Mouse (Mus musculus): ENCODE results near the gene Rhbdd3. TPM values are rescaled to one million over a fixed set of nuclear protein-coding genes. Genes with fewer than 3 reads are reported as not detected.

Gene Rhbdd3
- polyA plus RNA-seq (2014; fragmentation: Nextera tagmentation; extraction: Ambion mirVana) = 21.4 and 23.8 TPM in 2 replicates

GRCm38 (mm10) chr11:5098736-5099542, at the start of gene Rhbdd3, which contains the start of gene Ewsr1:
Gene Rhbdd3, plus strand, starts transcription at chr11:5098926.
Gene Ewsr1, minus strand, starts transcription at chr11:5099266.
- H3K9ac ChIP-seq (ENCODE audit: low read length) = peak within 1 kb of the TSS; percentile 93
- DNase-seq (ENCODE audit: low spot score) (peak; percentile 98), ATAC-seq (ENCODE audit: insufficient read depth, low FRiP score, low TSS enrichment) (peak; percentile 87)
- H3K36me3 ChIP-seq (ENCODE audit: control insufficient read depth, insufficient read depth, low read length) = no peaks in the 10 kb centered on the region; the same call in none of the 2 replicates
- H3K9me3 ChIP-seq (ENCODE audit: control insufficient read depth, low read length) = no peaks in the 10 kb centered on the region
- peak within 1 kb of the TSS; percentile 90 for H3K27ac ChIP-seq (ENCODE audit: low read depth, low read length)
- H3K4me2 ChIP-seq (ENCODE audit: low read depth) = peak within 1 kb of the TSS; percentile 89
- peaks cover 10% of the 10 kb centered on the region for H3K4me1 ChIP-seq (ENCODE audit: control insufficient read depth, insufficient read depth, low read length)
- H3K4me3 ChIP-seq (ENCODE audit: low read depth, low read length) = peak within 1 kb of the TSS; percentile 90
- no peaks in the 10 kb centered on the region for H3K27me3 ChIP-seq (ENCODE audit: control insufficient read depth, insufficient read depth, low read length)
- WGBS = under 1% methylated on average over 90 of the region's 92 CpGs

DNA sequence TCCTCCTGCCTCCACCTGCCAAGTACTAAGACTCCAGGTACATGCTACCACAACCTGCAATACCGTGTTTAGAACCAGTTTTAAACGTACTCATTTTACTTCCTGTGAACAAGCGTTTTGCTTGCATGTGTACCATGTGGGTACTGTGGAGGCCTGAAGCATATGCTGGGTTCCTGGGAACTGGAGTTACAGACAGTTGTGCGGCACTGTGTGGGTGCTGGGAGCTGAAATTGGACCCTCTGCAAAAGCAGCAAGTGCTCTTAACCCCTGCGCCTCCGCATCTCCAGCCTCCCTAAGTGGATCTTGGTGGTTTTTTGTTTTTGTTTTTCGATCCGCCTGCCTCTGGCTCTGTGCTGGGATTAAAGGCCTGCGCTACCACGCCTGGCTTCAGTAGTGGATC, 47.1 kb upstream of the Rhbdd3 start:
- H3K4me2 ChIP-seq (ENCODE audit: low read depth) = no peak overlapping the region
- no peak overlapping the region for H3K4me3 ChIP-seq (ENCODE audit: low read depth, low read length)
- no peaks in the 10 kb centered on the region for H3K36me3 ChIP-seq (ENCODE audit: control insufficient read depth, insufficient read depth, low read length)
- H3K4me1 ChIP-seq (ENCODE audit: control insufficient read depth, insufficient read depth, low read length) = no peaks in the 10 kb centered on the region
- no peak overlapping the region for H3K27ac ChIP-seq (ENCODE audit: low read depth, low read length)
- DNase-seq (ENCODE audit: low spot score) (no peak), ATAC-seq (ENCODE audit: insufficient read depth, low FRiP score, low TSS enrichment) (no peak)
- no peak overlapping the region for H3K9ac ChIP-seq (ENCODE audit: low read length)
- H3K27me3 ChIP-seq (ENCODE audit: control insufficient read depth, insufficient read depth, low read length) = peaks cover 16% of the 10 kb centered on the region
- 85% methylated on average over 10 of the region's 10 CpGs for WGBS
- H3K9me3 ChIP-seq (ENCODE audit: control insufficient read depth, low read length) = no peaks in the 10 kb centered on the region

DNA sequence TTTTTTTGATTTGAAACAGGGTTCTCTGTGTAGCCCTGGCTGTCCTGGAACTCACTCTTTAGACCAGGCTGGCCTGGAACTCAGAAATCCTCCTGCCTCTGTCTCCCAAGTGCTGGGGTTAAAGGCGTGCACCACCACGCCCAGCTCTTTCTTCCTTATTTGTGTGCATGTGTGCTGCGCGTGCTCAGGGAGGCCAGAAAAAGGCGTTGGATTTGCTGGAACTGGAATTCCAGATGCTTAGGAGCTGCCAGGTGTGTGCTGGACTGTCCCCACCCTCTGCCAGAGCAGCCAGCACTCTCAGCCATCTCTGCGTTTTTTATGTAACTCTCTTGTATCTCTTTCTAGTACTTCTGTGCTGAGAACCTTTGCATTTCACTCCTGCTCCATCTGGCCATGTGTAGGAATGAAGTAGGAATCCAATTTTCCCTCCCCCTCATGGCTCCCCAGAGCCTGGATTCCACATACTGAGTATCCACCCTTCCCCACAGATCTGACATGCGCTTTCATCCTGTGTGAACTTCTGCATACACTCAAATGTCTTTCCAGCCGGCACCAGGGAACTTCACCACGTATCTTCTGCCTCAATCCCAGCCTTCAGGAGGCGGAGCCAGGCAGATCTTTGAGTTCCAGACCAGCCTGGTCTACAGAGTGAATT, 46.4 kb upstream of the Rhbdd3 start:
- ATAC-seq (ENCODE audit: insufficient read depth, low FRiP score, low TSS enrichment) (no peak), DNase-seq (ENCODE audit: low spot score) (no peak)
- Histone ChIP-seq H3K27me3 (ENCODE audit: control insufficient read depth, insufficient read depth, low read length) (peaks cover 23% of the 10 kb centered on the region), H3K9ac (ENCODE audit: low read length) (no peak overlapping the region), H3K36me3 (ENCODE audit: control insufficient read depth, insufficient read depth, low read length) (no peaks in the 10 kb centered on the region), H3K9me3 (ENCODE audit: control insufficient read depth, low read length) (no peaks in the 10 kb centered on the region), H3K27ac (ENCODE audit: low read depth, low read length) (no peak overlapping the region), H3K4me3 (ENCODE audit: low read depth, low read length) (no peak overlapping the region), H3K4me2 (ENCODE audit: low read depth) (no peak overlapping the region), H3K4me1 (ENCODE audit: control insufficient read depth, insufficient read depth, low read length) (no peaks in the 10 kb centered on the region)
- 72% methylated on average over 10 of the region's 10 CpGs for WGBS

DNA sequence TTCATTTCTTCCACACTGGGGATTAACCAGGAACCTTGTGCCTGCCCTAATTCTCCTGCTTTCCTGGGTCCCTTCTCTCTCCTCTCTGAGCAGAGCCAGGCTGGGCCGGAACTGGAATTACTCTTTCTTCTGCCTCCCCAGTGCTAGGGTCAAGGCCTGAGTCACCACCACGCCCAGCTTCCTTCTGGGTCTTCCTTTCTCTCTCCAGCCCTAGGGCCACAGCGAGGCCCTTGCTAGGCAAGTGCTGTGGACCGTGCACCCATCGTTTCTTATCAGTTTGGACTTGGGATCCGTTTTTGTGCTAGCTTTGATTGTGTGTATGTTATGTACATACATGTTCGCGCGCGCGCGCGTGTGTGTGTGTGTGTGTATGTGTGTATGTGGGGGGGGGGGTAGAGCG, 44.6 kb upstream of the Rhbdd3 start:
- Histone ChIP-seq H3K9me3 (ENCODE audit: control insufficient read depth, low read length) (no peaks in the 10 kb centered on the region), H3K9ac (ENCODE audit: low read length) (no peak overlapping the region), H3K4me3 (ENCODE audit: low read depth, low read length) (no peak overlapping the region), H3K27ac (ENCODE audit: low read depth, low read length) (no peak overlapping the region), H3K27me3 (ENCODE audit: control insufficient read depth, insufficient read depth, low read length) (peaks cover 39% of the 10 kb centered on the region), H3K36me3 (ENCODE audit: control insufficient read depth, insufficient read depth, low read length) (no peaks in the 10 kb centered on the region), H3K4me1 (ENCODE audit: control insufficient read depth, insufficient read depth, low read length) (peaks cover 5% of the 10 kb centered on the region; the same call in 1 of the 2 replicates), H3K4me2 (ENCODE audit: low read depth) (no peak overlapping the region)
- ATAC-seq (ENCODE audit: insufficient read depth, low FRiP score, low TSS enrichment) = no peak
- 89% methylated on average over 14 of the region's 14 CpGs for WGBS
- no peak for DNase-seq (ENCODE audit: low spot score)

DNA sequence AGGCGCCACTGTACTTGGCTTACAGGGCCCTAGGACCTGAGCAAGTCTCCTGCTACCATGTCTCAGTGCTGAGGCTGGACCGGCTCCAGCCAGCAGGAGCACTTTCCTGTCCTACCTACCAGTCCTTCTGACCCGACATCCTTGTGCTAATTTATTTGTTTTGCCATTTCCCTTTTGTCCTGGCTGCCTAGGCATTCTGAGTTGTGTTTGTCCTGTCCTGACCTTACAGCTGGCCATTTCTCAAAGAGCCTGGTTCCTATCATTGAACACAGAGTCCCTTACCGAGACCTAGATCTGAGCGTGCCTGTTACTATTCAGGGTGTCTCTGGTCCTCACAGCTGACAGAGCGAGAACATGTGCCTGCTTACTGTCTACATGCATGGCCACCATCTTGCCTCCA, 43.9 kb upstream of the Rhbdd3 start:
- peaks cover 5% of the 10 kb centered on the region; the same call in 1 of the 2 replicates for H3K4me1 ChIP-seq (ENCODE audit: control insufficient read depth, insufficient read depth, low read length)
- ATAC-seq (ENCODE audit: insufficient read depth, low FRiP score, low TSS enrichment) (no peak), DNase-seq (ENCODE audit: low spot score) (no peak)
- H3K27me3 ChIP-seq (ENCODE audit: control insufficient read depth, insufficient read depth, low read length) = peaks cover 47% of the 10 kb centered on the region
- no peak overlapping the region for H3K9ac ChIP-seq (ENCODE audit: low read length)
- WGBS = 58% methylated on average over 5 of the region's 6 CpGs
- H3K4me2 ChIP-seq (ENCODE audit: low read depth) = no peak overlapping the region
- H3K36me3 ChIP-seq (ENCODE audit: control insufficient read depth, insufficient read depth, low read length) = no peaks in the 10 kb centered on the region
- H3K9me3 ChIP-seq (ENCODE audit: control insufficient read depth, low read length) = no peaks in the 10 kb centered on the region
- H3K27ac ChIP-seq (ENCODE audit: low read depth, low read length) = no peak overlapping the region
- no peak overlapping the region for H3K4me3 ChIP-seq (ENCODE audit: low read depth, low read length)

DNA sequence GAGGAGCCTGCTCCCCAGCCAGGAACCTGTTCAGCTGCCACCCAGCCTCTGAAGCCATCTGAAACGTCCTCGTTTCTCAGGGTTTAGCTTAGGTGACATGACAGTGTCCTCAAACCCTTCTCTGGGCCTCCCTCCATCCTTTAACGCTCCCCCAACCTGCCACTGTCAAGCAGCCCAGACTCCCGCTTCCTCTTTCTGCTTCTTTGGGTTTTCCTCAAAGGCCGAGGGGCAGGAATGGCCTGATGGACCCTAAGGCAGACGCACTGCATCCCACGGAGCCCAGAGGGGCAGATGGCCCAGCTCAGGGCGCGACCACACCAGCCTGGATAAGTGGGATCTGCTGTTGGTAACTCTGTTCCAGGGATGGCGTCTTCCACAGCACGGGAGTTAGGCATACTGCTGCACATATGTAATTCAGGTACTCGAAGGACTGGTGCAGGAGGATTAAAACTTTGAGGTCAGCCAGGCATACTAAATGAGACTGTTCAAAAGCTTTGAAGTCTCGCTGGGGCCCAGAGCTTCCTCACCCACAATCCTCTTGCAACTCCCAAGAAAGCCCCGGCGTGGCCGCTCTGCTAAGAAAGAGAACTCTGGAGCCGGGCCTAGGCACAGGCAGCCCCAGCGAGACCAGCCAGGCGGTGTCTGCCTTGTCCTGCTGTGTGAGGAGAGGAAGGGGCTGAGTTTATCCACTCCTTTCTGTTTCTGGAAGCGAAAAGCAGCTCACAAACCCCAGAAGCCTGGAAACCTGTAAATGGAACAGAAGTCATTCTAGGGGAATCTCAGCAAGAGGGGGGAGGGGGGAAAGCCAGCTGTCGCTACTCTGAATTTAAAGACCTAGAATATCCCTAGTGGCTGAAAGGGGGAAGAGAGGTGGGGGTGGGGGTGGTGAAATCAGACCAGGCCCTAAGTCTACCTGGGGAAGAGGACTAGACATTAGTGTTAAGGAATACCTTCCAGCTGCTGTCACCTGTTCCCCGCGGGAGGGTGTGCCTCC, 42.5 kb upstream of the Rhbdd3 start:
- peaks cover 10% of the 10 kb centered on the region for H3K4me1 ChIP-seq (ENCODE audit: control insufficient read depth, insufficient read depth, low read length)
- no peak for ATAC-seq (ENCODE audit: insufficient read depth, low FRiP score, low TSS enrichment)
- WGBS = 25% methylated on average over 23 of the region's 23 CpGs
- H3K27ac ChIP-seq (ENCODE audit: low read depth, low read length) = no peak overlapping the region
- no peak overlapping the region for H3K9ac ChIP-seq (ENCODE audit: low read length)
- H3K9me3 ChIP-seq (ENCODE audit: control insufficient read depth, low read length) = no peaks in the 10 kb centered on the region
- DNase-seq (ENCODE audit: low spot score) = no peak
- no peak overlapping the region for H3K4me3 ChIP-seq (ENCODE audit: low read depth, low read length)
- no peak overlapping the region for H3K4me2 ChIP-seq (ENCODE audit: low read depth)
- H3K27me3 ChIP-seq (ENCODE audit: control insufficient read depth, insufficient read depth, low read length) = peaks cover 60% of the 10 kb centered on the region
- H3K36me3 ChIP-seq (ENCODE audit: control insufficient read depth, insufficient read depth, low read length) = no peaks in the 10 kb centered on the region

DNA sequence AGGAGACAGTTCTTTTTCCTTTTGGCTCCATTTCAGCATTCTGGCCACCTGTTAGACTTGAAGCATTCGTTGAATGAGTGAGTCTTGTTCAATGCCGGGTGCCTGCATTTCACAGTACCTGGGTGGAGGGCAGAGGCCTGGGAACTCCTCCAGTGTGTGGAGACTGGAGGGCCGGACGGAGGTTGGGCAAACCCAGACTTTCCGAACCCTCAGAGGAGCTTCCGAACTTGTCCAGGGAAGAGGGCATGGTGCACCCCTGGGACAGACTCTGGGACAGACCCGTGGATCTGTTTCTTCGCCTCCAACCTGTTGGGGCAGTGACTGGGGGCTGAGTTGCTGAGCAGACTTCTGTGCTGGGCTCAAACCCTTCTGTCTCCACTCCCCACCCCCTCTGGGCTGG, 41.7 kb upstream of the Rhbdd3 start:
- peaks cover 18% of the 10 kb centered on the region for H3K4me1 ChIP-seq (ENCODE audit: control insufficient read depth, insufficient read depth, low read length)
- H3K4me2 ChIP-seq (ENCODE audit: low read depth) = no peak overlapping the region
- no peak overlapping the region for H3K27ac ChIP-seq (ENCODE audit: low read depth, low read length)
- 48% methylated on average over 8 of the region's 8 CpGs for WGBS
- H3K9ac ChIP-seq (ENCODE audit: low read length) = no peak overlapping the region
- H3K9me3 ChIP-seq (ENCODE audit: control insufficient read depth, low read length) = no peaks in the 10 kb centered on the region
- H3K36me3 ChIP-seq (ENCODE audit: control insufficient read depth, insufficient read depth, low read length) = no peaks in the 10 kb centered on the region
- peak overlapping the region; percentile 36; the same call in 1 of the 2 replicates for H3K4me3 ChIP-seq (ENCODE audit: low read depth, low read length)
- no peak for ATAC-seq (ENCODE audit: insufficient read depth, low FRiP score, low TSS enrichment)
- peaks cover 68% of the 10 kb centered on the region for H3K27me3 ChIP-seq (ENCODE audit: control insufficient read depth, insufficient read depth, low read length)
- DNase-seq (ENCODE audit: low spot score) = no peak

GRCm38 (mm10) chr11:5057541-5057855, 41.2 kb upstream of the Rhbdd3 start:
- peak overlapping the region; percentile 69 for H3K4me2 ChIP-seq (ENCODE audit: low read depth)
- H3K27me3 ChIP-seq (ENCODE audit: control insufficient read depth, insufficient read depth, low read length) = peaks cover 73% of the 10 kb centered on the region
- ATAC-seq (ENCODE audit: insufficient read depth, low FRiP score, low TSS enrichment) (no peak), DNase-seq (ENCODE audit: low spot score) (no peak)
- 19% methylated on average over 8 of the region's 8 CpGs for WGBS
- no peak overlapping the region for H3K27ac ChIP-seq (ENCODE audit: low read depth, low read length)
- no peaks in the 10 kb centered on the region for H3K9me3 ChIP-seq (ENCODE audit: control insufficient read depth, low read length)
- H3K4me3 ChIP-seq (ENCODE audit: low read depth, low read length) = peak overlapping the region; percentile 36
- no peaks in the 10 kb centered on the region for H3K36me3 ChIP-seq (ENCODE audit: control insufficient read depth, insufficient read depth, low read length)
- no peak overlapping the region for H3K9ac ChIP-seq (ENCODE audit: low read length)
- peaks cover 23% of the 10 kb centered on the region for H3K4me1 ChIP-seq (ENCODE audit: control insufficient read depth, insufficient read depth, low read length)

Measured in neural tube, embryonic 11.5 days (tissue).